In genomic region chr4:43045659-43046302, GRCm38 (mm10) we compare ENCODE assay signal across 7 mouse cellular contexts. TPM values are rescaled to one million over a fixed set of nuclear protein-coding genes. Genes with fewer than 3 reads are reported as not detected.
A peak's percentile ranks its signal among the peaks of the same experiment; 100 is the strongest.
DNase-seq lines count a peak whose midpoint lies in the region; ATAC-seq lines count a peak whose summit lies in the region.

TSS of gene Fam214b (minus strand) at chr4:43046220.

- whole genome bisulfite sequencing in embryonic facial prominence, embryonic 11.5 days: under 1% methylated on average over 33 of the region's 33 CpGs
- under 1% methylated on average over 33 of the region's 33 CpGs for WGBS in limb, embryonic 10.5 days
- under 1% methylated on average over 33 of the region's 33 CpGs for WGBS in midbrain, embryonic 13.5 days

- peak; percentile 99 for DNase-seq in adrenal gland, postnatal 14 days
- peak; percentile 99 for DNase-seq in embryonic facial prominence, embryonic 11.5 days (ENCODE audit: low spot score)
- DNase-seq in kidney, adult 11 months: peak; percentile 99
- DNase-seq in limb, embryonic 10.5 days (ENCODE audit: low spot score): peak; percentile 99
- DNase-seq in spleen, adult 12 weeks (ENCODE audit: low spot score): peak; percentile 81

- peak within 1 kb of the TSS; percentile 50 for H3K9ac ChIP-seq in embryonic facial prominence, embryonic 11.5 days (replicated peaks; ENCODE audit: low read length)
- peak within 1 kb of the TSS; percentile 73 for H3K9ac ChIP-seq in midbrain, embryonic 13.5 days (replicated peaks)

- peak within 1 kb of the TSS; percentile 79 for H3K4me2 ChIP-seq in embryonic facial prominence, embryonic 11.5 days (ENCODE audit: low read depth, low read length)
- H3K4me2 ChIP-seq in midbrain, embryonic 13.5 days (replicated peaks): peak within 1 kb of the TSS; percentile 80

- no peaks in the 10 kb centered on the region for H3K36me3 ChIP-seq in embryonic facial prominence, embryonic 11.5 days (replicated peaks; ENCODE audit: control insufficient read depth, insufficient read depth, low read depth, low read length)
- no peaks in the 10 kb centered on the region for H3K36me3 ChIP-seq in limb, embryonic 10.5 days
- H3K36me3 ChIP-seq in midbrain, embryonic 13.5 days: no peaks in the 10 kb centered on the region

- peak within 1 kb of the TSS; percentile 45 for H3K4me3 ChIP-seq in embryonic facial prominence, embryonic 11.5 days (ENCODE audit: low read depth, low read length)
- peak within 1 kb of the TSS; percentile 58 for H3K4me3 ChIP-seq in limb, embryonic 10.5 days
- H3K4me3 ChIP-seq in midbrain, embryonic 13.5 days (replicated peaks): peak within 1 kb of the TSS; percentile 52

- no peaks in the 10 kb centered on the region for H3K27me3 ChIP-seq in embryonic facial prominence, embryonic 11.5 days (ENCODE audit: control insufficient read depth, insufficient read depth, low read length)
- no peaks in the 10 kb centered on the region for H3K27me3 ChIP-seq in limb, embryonic 10.5 days (ENCODE audit: low read depth, poor library complexity, severe bottlenecking)
- H3K27me3 ChIP-seq in midbrain, embryonic 13.5 days: no peaks in the 10 kb centered on the region

- peak; percentile 92 for ATAC-seq in embryonic facial prominence, embryonic 11.5 days (replicated peaks; ENCODE audit: insufficient number of reproducible peaks, low FRiP score, low TSS enrichment, low read depth)
- peak; percentile 75 for ATAC-seq in granulocyte monocyte progenitor cell, adult 5-6 weeks (replicated peaks; ENCODE audit: poor library complexity, severe bottlenecking)
- ATAC-seq in midbrain, embryonic 13.5 days: peak; percentile 84

- peaks cover 5% of the 10 kb centered on the region; the same call in 1 of the 2 replicates for H3K4me1 ChIP-seq in embryonic facial prominence, embryonic 11.5 days (ENCODE audit: control insufficient read depth, insufficient read depth, low read length)
- peaks cover 25% of the 10 kb centered on the region for H3K4me1 ChIP-seq in limb, embryonic 10.5 days
- peaks cover 45% of the 10 kb centered on the region for H3K4me1 ChIP-seq in midbrain, embryonic 13.5 days (replicated peaks)

- H3K9me3 ChIP-seq in embryonic facial prominence, embryonic 11.5 days (replicated peaks; ENCODE audit: control insufficient read depth, low read length): no peaks in the 10 kb centered on the region
- H3K9me3 ChIP-seq in limb, embryonic 10.5 days (replicated peaks): no peaks in the 10 kb centered on the region
- H3K9me3 ChIP-seq in midbrain, embryonic 13.5 days: no peaks in the 10 kb centered on the region

- peak within 1 kb of the TSS; percentile 53 for H3K27ac ChIP-seq in embryonic facial prominence, embryonic 11.5 days (replicated peaks; ENCODE audit: low read depth, low read length)
- H3K27ac ChIP-seq in limb, embryonic 10.5 days: peak within 1 kb of the TSS; percentile 63
- peak within 1 kb of the TSS; percentile 95 for H3K27ac ChIP-seq in midbrain, embryonic 13.5 days

RNA-seq across cellular contexts. Expression of gene Fam214b, which starts in this region (rescaled TPM):
- total RNA-seq in adrenal gland, postnatal 14 days (2021): 36.6 and 40.8 TPM in 2 replicates
- polyA plus RNA-seq in embryonic facial prominence, embryonic 11.5 days (2014; fragmentation: Nextera tagmentation; extraction: Ambion mirVana): 8.7 and 9.6 TPM in 2 replicates
- total RNA-seq in granulocyte monocyte progenitor cell, adult 5-6 weeks (2014; fragmentation: Nextera tagmentation): 2.9 and 5.1 TPM in 2 replicates
- 2.1 and 5.8 TPM in 2 replicates for total RNA-seq in granulocyte monocyte progenitor cell, adult 5-6 weeks (2017)
- polyA plus RNA-seq in limb, embryonic 10.5 days (2016; fragmentation: Nextera tagmentation; extraction: Ambion mirVana): 6.6 and 8.5 TPM in 2 replicates
- 45.4 and 55.2 TPM in 2 replicates for polyA plus RNA-seq in midbrain, embryonic 13.5 days (2015; fragmentation: Nextera tagmentation; extraction: Ambion mirVana)

Comparison
In these comparisons a context has a peak if more than half of its experiments do, and no peak if none do; other contexts are left out.
1. Peak in every context shown above with its lines: DNase-seq, ATAC-seq, H3K4me3 ChIP-seq and H3K27ac ChIP-seq.